Mouse (Mus musculus): Measurements from ENCODE around the gene Olfr1378.

Gene Olfr1378

GRCm38 (mm10) chr11:50966230-50966629 lies at the start of gene Olfr1378:
Olfr1378 (plus strand) TSS chr11:50966530.
- no peak for DNase-seq

- no peak for DNase-seq
Measured at GRCm38 (mm10) chr11:50930469-50931014, 35.8 kb upstream of the Olfr1378 start.

GRCm38 (mm10) chr11:50931021-50931420 lies 35.3 kb upstream of the Olfr1378 start:
- DNase-seq = peak; percentile 22

- DNase-seq = peak; percentile 78
Measured at GRCm38 (mm10) chr11:50931451-50931866, 34.9 kb upstream of the Olfr1378 start, which contains the start of gene Zfp354b. Zfp354b (minus strand) TSS chr11:50931633.

GRCm38 (mm10) chr11:50932040-50932439 lies 34.3 kb upstream of the Olfr1378 start:
- DNase-seq = no peak

- no peak for DNase-seq
Measured at GRCm38 (mm10) chr11:50938435-50938834, 27.9 kb upstream of the Olfr1378 start.

GRCm38 (mm10) chr11:50939621-50940366 lies 26.5 kb upstream of the Olfr1378 start:
- DNase-seq = no peak

- no peak for DNase-seq
Measured at GRCm38 (mm10) chr11:50942386-50942785, 23.9 kb upstream of the Olfr1378 start.

- DNase-seq = no peak
Measured at GRCm38 (mm10) chr11:50943506-50943905, 22.8 kb upstream of the Olfr1378 start, which contains the start of gene 4933414I15Rik. 4933414I15Rik (minus strand) TSS chr11:50943765.

- peak; percentile 17 for DNase-seq
Measured at GRCm38 (mm10) chr11:50952290-50952689, 14.0 kb upstream of the Olfr1378 start.

- no peak for DNase-seq
Measured at GRCm38 (mm10) chr11:50953665-50954064, 12.7 kb upstream of the Olfr1378 start, which contains the start of gene Prop1. Prop1 (minus strand) TSS chr11:50953765.

- no peak for DNase-seq
Measured at GRCm38 (mm10) chr11:50964886-50965285, 1.4 kb upstream of the Olfr1378 start.

- DNase-seq = no peak
Measured at GRCm38 (mm10) chr11:50977216-50977615, 10.9 kb downstream of the Olfr1378 start.

- DNase-seq = no peak
Measured at GRCm38 (mm10) chr11:50981667-50982066, 15.3 kb downstream of the Olfr1378 start, which contains the start of gene Olfr1377. Olfr1377 (plus strand) TSS chr11:50981967.

- DNase-seq = no peak
Measured at GRCm38 (mm10) chr11:51003296-51003695, 37.0 kb downstream of the Olfr1378 start, which contains the start of gene Olfr51. Olfr51 (plus strand) TSS chr11:51003596.

GRCm38 (mm10) chr11:51011821-51012220 lies 45.5 kb downstream of the Olfr1378 start:
- no peak for DNase-seq

GRCm38 (mm10) chr11:51013936-51014335 lies 47.6 kb downstream of the Olfr1378 start, which contains the start of gene Olfr54:
Olfr54 (plus strand) TSS chr11:51014236.
- DNase-seq = no peak

- no peak for DNase-seq
Measured at GRCm38 (mm10) chr11:51016341-51016740, 50.0 kb downstream of the Olfr1378 start.

Data from right cerebral cortex, postnatal 14 days (tissue).